Mouse (Mus musculus) spleen, adult 12 weeks (tissue): Measurements from ENCODE around the gene Tpgs1.

Experiments used
- DNase-seq: peaks from one replicate; pipeline ENCODE4 v3.0.0; 2022; ENCODE audit warnings: low spot score

Gene Tpgs1

DNA sequence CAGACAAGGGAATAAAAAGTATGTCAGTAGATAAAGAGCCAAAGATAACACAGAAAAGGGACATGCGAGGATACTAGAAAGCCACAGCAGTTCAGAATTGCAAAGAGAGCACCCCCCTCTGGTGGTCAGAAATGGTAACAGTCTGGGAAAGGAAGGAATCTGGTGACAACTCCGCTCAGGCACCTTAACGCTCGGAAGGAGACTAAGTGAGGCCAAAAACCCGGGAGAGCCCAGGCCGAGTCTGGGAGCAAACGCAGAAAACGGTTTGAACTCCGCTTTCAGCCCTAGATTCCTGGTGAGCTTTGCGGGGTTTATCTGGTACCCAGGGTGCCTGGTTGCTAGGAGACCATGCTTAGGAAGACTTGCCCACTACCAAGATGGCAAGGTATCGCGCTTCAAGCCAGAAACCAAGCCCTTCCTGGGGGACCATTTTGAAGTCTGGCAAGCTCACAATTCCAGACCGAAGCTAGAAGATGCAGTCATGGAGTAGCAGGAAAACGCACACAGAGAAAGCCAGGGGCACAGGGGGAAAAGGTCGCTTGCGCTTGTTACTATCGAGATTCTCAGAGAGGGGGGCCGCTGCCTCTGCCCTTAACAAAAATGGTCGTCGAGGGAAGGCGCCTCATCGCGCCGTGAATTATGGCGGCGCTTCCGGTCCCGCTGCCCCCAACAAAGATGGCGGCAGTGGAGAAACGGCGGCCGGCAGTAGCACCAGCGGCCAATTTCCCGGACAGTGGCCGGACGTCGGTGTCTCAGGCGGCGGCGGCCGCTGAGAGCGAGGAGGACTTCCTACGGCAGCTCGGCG is at the start of gene Tpgs1:
Gene Tpgs1, plus strand, starts transcription at position 599 of the 805 bp plus-strand sequence.
- DNase-seq: peak; percentile 88

DNA sequence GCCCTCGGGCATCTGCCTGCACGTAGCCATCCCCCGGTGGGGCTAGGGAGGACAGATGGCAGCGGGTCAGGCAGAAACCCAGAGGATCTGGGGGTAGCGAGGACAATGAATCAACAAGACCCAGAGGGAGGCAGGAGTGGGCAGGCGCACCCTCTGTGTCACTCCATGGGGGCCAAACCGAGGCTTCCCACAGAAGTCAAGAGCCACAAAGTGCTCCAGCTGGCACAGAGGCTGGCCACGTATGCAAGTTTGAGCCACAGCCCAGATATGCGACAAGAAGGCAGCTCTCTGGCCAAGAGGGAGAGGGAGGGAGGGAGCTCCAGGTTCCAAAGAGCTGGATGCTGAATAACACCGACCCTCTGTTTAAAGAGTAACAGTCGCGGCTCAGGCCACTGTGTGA is 45.2 kb upstream of the Tpgs1 start:
- no peak for DNase-seq

DNA sequence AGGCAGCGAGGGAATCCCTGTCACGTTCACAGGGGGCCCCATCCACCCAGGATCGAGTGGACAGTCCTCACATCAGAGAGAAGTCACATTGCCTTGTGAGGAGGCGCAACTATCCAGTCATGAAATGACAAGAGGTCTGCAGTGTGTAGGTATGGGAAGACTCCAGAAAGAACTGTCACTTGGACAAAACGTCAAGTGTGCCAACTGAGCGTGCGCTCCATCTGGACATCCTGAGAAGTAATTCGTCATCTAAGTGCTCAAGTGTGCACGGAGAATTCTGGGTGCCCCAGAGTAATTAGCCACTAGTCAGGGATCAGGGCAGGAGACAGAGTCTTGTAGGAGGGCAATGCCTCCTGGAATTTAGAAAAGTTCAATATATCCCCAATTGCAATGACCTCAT is 43.8 kb upstream of the Tpgs1 start:
- no peak for DNase-seq

DNA sequence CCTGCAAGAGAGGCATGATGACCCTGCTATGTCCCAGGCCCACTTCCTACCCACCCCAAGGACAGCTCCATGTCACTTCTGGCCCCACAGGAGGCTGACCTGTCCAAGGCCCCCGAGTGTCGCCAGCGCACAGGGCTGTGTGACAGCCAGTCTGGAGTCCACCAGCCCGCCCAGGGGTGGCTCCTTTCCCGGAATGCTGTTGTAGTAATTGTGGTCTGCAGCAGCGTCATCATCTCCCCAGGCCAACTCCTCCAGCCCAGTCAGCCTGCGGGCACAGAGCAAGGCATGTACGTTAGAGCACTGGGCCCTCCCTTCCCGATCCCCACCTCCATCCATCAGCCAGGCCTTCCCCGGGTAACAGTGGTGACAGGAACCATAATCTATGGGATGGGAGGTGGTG is 43.0 kb upstream of the Tpgs1 start:
- DNase-seq: no peak

DNA sequence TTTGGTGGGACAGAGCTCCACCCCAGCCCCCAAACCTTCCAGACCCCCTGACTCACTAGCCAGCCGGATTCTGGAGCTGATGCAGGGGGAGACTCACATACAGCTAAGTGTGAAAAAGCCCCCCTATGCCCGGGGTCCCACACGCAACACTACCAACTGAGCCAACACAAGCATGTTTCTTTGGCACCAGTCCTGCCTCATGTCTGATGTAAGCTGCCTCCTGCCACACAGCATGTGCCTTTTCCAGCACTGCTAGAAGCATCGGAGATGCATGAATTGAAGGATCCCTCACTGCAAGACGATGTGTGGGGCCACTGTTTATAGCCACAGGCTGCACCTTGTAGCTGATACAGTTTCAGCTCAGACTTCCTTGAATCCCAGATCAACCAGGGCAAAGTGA is 40.8 kb upstream of the Tpgs1 start:
- DNase-seq: no peak

DNA sequence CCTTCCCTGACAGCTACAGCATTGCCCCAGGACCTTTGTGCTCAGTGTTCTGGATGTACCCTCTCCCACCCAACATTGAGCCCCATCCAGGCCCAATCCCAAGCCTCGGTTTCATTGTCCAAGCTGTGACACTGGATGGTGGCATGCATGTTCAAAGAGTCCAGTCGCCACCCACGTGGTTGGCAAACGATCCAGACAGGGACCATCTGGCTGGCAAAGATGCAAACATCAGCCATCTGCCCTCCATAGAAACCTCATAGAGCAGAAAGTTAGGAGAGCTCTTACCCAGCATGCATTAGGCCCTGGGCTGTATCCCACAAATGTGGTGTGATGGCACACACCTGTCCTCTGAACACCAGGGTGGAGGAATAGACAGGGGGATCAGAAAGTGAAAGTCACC is 37.7 kb upstream of the Tpgs1 start:
- no peak for DNase-seq

DNA sequence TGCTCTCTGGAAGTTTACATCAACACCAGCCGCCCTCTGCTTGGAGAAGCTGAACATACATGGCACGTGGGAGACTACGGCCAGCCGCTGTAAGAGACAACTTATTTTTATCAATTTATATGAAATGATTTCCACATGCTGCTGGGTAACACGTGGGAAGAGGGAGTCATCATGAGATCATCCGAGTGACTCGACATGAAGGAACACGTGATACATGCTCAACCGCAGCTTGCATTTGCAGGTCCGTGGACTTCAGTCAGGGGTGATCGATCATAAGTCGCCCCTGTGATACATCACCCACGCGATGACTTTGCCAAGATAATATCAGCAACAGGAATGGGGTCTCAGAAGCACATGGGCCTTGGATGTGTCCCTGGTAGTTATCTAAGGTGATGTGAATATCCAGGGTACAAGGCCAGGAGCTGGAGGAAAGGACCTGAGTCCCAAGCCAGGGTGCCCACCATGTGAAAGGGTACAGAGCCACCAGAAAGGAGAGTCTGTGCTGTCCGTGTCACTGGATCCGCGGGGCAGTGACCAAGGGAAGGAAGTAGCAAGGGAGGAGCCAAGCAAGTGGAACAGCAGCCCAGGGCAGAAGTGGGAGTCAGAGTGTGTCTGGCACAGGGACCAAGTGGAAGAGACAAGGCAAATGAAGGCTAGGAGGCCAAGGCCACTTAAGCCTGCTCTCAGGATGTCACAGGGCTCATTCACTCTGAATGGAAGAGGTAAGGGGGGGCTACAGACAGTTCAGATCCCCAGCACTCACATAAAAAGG is 36.0 kb upstream of the Tpgs1 start:
- no peak for DNase-seq

DNA sequence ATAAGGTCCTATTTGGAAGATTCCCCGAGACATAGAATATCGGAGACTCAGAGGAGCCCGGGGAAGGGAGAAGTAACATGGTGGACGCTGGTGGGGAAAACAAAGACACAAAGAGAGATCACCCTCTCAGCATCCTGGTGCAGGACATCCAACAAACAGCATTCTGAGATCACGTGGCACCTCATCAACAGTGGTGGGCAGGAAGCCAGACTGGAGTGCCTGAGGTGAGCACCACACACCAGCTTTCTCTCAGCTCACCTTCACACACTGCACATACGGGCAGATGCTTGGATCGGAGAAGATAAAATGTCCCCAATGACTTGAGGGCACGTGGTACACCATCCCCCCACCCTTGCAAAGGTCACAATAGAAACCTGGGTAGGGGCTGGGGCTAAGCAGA is 32.9 kb upstream of the Tpgs1 start:
- DNase-seq: no peak

DNA sequence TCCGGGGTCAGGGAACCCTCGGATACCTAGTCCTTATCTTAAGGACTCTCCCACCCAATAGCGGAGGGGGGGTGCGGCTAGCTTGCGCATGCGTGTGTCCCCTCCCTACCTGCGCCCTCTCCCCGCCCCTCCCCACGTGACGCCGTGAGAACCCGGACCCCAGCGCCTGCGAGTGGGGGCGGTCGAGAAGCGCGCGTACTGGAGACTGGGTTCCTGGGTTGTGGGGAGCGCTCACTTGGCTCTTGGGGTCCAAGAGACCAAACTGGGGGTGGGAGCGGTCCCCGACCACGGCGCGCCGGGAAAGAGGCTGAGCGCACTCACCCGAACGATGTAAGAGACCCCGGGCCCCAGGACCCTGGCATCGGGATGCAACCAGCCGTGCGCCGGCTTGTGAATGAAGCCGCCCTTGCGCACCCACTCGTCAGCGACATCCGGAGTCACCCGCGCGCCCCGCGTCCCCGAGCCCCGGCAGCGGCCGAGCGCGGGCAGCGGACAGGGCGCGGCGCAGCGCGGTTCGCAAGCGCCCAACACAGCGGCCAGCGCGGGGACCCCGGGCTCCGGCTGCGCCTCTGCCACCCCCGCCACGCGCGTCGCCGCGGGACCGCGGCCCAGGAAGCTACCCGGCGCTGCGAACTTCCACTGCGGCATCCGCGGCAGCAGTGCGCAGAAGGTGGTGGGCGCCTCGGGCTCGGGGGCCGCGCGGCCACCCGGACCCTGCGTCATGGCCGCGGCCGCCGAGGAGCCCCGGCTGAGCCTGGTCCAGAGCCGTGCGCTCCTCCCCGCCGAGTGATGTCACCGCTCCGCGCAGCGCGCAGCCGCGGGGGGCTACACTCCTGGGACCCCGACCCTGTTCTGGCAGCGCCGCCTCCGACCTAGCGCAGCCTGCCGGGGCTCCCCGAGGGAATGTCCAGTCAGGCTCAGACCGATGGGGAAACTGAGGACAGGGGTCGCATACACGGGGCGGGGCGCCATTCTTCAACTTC is 31.8 kb upstream of the Tpgs1 start, which contains the start of gene Shc2:
Gene Shc2, minus strand, starts transcription at position 791 of the 983 bp plus-strand sequence.
- no peak for DNase-seq

DNA sequence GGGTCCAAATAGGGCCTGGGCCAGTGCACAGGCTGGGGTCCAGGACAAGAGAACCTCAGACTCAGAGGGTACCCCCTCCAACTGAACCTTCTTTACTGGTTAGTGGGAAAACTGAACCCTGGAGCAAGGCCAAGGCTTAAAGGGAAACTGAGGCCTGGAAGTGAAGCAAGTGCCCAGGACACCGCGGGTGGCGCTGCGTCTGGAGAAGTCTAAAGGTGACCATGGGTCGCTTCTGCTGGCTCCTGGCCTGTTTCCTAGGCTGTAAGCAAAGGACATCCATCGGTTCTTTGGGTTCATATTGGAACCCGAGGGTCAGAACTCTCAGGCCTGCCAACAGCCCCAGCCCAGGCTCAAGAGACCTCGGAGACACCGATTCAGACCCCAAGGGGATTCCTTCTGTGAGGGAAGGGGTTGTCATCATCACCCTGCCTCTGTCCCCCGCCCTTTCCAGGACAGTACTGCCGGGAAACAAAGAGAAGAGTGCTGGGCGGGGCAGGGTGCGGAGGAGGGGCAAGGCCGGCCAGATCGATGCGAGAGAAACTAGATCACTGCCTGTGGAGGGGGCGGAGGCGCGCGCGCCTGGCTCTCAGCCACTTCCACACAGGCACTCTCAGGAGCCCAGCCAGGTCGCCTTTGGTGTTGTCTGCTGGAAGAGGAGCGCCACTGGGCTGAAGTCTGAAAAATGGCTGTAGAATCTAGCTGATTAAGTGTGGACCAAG is 30.5 kb upstream of the Tpgs1 start:
- DNase-seq: no peak

DNA sequence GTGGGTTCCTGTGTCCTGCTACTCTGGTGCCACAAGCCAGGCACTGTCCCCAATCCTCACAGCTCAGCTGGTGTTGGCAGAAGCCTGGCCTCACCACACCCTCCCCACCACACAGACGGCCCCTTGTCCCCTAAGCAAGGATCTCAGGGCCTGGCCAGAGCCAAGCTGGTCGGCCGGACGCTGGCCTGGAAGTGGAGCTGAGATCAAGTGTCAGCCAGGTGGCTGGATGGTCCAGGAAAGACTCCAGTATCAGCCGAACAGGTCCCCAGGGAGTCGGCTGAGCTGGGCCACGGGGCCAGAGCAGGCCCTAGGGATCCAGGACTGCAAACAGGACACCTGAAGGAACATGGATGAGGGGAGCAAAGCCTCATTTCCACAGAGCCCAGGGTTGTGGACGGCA is 23.5 kb upstream of the Tpgs1 start, which contains the start of gene Odf3l2:
Gene Odf3l2, minus strand, starts transcription at position 28 of the 400 bp plus-strand sequence.
- no peak for DNase-seq

DNA sequence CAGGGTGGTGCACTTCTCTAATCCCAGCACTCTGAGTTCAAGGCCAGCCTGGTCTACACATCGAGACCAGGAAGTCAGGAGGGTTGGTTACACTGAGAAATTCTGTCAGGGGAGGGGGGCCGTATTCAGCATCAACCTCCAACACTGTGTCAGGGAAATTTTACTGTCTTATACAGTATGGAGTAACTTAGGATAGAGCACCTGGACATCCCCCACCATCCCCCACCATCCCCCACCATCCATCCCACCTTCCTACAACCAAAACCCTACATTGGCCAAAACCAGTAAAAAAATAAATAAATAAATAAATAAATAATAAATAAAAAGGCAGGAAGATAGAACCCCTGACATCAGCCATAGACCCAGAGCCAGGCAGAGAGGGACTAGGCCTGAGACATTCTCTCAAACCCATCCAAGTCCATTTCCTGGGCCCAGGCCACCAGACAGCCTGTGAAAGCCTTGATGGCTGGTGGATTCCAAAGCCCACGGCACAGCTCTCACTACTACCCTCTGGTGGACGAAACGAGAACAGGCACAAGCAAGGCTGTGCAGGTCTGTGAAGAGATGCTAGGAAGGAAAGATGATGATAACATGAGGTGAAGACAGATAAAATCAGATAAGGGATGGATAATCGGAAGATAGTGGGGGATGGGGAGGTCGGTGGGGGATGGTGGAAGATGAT is 20.0 kb upstream of the Tpgs1 start:
- DNase-seq: peak; percentile 40

DNA sequence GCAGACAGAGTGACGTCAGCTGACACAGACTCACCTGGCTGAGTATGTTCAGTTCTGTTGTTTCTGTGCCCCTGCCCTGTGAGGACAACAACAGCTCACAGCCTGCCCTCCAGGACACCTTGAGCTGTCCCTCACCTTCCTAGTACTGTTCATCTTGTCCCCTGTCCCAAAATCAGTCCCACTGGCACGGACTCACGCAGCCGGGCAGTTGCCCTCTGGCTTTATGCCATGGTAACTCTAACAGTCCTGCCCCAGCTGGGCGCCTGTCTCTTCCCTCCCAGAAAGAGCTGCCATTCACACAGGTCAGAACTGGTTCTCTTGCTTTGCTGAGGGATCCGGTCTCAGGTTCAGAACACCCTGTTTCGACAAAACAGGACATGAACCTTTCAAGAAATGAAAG is 16.4 kb upstream of the Tpgs1 start:
- DNase-seq: no peak

DNA sequence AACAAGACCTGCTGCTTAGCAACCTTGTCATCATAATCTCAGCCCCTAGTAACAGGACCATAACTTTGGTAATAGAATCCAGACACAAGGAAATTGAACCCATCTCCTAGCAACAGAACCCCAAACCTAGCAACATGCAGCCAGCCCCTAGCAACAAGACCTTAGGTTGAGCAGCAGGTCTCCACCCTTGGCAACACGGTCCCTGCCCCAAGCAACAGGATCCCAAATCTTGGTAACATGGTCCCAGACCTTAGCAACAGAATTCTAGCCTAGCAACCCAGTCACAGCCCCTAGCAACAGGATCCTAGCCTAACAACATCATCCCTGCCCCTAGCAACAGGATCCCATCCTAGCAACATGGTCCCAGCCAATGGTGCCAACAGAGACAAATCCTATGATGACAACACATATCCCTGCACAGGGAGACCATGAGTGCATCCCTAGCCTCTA is 14.2 kb upstream of the Tpgs1 start:
- no peak for DNase-seq

DNA sequence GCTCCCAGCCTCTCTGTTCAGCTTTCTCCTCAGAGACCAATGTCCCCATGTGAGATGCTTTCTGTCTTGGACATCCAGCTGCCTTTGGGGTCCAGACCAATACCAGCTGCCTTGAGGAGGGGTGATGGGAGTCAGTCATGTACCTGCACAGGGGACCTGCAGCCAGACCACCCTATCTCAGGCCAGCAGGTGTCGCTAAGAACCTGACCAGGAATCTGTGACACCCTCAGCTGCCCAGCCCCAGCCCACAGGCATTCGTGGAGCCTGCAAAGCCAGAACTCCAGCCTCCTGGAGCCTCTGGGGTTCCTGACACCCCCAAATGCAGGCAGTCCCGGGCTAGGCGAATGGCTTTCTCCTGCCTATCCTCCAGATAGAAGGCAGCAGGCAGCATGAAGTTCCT is 10.3 kb upstream of the Tpgs1 start:
- DNase-seq: no peak

DNA sequence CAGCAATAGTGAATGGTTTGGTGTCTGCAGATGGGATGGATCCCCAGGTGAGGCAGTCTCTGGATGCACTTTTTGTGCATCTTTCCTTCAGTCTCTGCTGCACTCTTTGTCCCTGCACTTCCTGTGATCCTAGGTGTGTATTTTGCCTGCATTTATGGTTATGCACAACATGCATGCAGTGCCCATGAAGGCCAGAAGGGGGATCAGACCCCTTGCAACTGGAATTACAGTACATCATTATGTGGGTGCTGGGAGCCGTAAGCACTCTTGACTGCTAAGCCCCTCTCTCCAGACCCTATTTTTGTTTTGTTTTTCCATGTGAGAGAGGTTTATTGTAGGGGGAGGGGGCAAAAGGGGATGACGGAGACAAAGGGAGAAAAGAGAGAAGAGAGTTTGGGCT is 8.9 kb upstream of the Tpgs1 start:
- DNase-seq: no peak

DNA sequence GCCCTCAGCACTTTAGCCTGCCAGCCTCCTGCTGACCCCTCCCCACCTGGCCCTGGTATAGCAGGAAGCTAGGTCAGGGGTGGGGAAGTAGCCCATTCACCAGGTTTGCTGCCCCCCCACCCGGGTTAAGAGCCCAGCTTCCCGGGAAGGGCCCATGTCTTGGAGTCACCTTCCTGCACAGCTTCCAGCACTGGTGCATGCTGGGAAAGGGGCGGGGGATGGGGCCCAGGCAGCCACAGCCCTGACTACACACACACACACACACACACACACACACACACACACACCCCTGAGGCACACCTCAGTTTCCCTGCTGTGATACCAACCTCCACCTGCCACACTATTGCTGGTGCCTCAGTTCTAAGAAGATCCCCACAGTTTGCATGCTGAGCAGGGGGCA is 7.3 kb upstream of the Tpgs1 start:
- no peak for DNase-seq

DNA sequence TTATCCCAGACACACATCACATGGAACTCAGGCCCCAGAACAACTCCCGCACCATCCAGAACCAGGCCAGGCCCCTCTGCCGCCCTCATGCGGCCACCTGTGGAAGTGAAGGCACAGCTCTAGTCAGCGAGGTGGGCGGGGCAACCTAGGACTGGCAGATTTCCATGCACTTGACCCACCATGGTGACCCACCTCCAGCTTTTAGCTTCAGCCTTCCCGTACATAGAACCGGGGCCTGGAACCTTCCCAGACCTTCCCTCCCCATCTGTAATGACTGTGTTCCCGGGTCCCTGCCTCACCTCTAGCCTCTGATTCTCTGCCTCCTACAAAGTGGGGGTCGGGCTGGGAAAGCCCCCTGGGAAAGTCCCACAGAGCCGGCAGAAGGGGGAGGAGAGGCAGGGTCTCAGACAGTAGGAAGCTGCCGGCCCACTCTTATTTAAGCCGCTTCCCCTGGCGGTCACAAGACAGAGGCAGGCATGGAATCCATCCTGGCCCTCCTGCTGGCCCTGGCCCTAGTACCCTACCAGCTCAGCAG is 5.0 kb upstream of the Tpgs1 start, which contains the start of gene Madcam1:
Gene Madcam1, plus strand, starts transcription at position 429 of the 535 bp plus-strand sequence.
- peak; percentile 64 for DNase-seq

DNA sequence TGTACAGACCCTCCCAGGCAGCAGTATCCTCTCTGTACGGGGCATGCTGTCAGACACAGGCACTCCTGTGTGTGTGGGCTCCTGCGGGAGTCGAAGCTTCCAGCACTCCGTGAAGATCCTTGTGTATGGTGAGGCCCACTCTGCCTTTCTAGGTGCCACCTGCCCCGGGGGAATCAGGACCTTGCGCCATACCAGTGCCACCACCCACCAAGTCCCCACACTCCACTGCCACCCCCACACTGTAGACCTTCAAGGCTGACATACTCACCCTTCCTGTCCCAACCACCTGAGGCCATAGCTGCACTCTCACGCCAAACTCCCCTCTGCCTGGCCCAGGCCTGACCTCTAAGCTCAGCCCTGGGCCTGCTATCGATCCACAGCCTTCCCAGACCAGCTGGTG is 4.1 kb upstream of the Tpgs1 start:
- DNase-seq: no peak

DNA sequence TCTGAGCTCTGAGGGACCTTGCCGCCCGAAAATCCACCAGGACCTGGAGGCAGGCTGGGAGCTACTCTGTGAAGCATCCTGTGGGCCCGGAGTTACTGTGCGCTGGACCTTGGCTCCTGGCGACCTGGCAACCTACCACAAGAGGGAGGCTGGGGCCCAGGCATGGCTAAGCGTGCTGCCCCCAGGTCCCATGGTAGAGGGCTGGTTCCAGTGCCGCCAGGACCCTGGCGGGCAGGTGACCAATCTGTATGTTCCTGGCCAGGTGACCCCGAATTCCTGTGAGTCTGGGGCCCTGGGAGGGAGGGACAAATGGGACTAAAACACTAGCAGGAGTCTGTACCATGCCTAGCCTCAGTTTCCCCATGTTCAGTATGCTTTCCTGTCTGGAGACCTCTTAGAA is 2.7 kb upstream of the Tpgs1 start:
- no peak for DNase-seq
